Mouse (Mus musculus): ENCODE measurements around the gene C1d.
"Not testable (repeated sequence)": the region's sequence is repeated elsewhere in the genome, so short reads cannot be mapped to it uniquely, and the experiment has no call there.

Gene C1d

DNA sequence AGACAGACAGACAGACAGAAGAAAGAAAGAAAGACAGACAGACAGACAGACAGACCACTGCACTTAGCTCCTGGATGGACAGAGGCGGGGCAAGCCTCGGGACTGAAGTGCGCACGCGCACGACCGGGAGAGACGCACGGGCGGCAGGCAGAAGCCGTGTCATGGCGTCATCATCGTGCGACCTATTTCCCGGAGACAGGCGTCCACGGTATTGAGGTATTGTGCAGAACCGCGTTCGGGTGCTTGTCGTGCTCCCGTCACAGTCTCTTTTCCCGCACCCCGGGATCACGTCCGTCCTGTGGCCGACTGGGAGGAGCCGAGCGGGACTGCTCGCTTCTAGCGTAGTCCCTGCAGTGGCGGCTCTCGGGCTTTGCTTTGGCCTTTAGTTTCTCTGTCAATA, at the start of gene C1d:
C1d (plus strand) TSS at position 137 of the 400 bp plus-strand sequence.
- DNase-seq (ENCODE audit: low read depth), result peak; percentile 95

- DNase-seq (ENCODE audit: low read depth), result peak; percentile 98
Measured at GRCm38 (mm10) chr11:17211258-17212140, 45.9 kb upstream of the C1d start, which contains the start of gene Pno1. Gene Pno1, minus strand, starts transcription at chr11:17211568.

- DNase-seq (ENCODE audit: low read depth), result no peak
Measured at GRCm38 (mm10) chr11:17212141-17212495, 45.3 kb upstream of the C1d start.

- no peak for DNase-seq (ENCODE audit: low read depth)
Measured at GRCm38 (mm10) chr11:17212903-17213509, 44.4 kb upstream of the C1d start.

- DNase-seq (ENCODE audit: low read depth), result no peak
Measured at GRCm38 (mm10) chr11:17215475-17215874, 41.9 kb upstream of the C1d start.

- DNase-seq (ENCODE audit: low read depth), result no peak
Measured at GRCm38 (mm10) chr11:17221126-17221525, 36.3 kb upstream of the C1d start.

GRCm38 (mm10) chr11:17232792-17233191, 24.6 kb upstream of the C1d start:
- no peak for DNase-seq (ENCODE audit: low read depth)

- peak; percentile 39 for DNase-seq (ENCODE audit: low read depth)
Measured at GRCm38 (mm10) chr11:17236449-17237037, 20.8 kb upstream of the C1d start.

DNA sequence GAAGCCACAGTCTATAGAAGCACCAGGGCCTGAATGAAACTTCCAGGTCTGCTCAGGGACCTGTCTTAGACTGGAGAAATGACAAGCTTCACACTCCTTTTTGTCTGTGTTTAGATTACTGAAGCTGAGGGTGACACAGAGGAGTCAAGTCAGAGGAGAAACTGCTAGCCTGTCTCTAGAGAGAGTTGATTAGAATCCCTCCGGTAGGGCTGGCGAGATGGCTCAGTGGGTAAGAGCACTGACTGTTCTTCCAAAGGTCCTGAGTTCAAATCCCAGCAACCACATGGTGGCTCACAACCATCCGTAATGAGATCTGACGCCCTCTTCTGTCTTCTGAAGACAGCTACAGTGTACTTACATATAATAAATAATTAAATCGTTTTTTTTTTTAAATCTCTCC, 18.8 kb upstream of the C1d start:
- DNase-seq (ENCODE audit: low read depth), result not testable (repeated sequence)

DNA sequence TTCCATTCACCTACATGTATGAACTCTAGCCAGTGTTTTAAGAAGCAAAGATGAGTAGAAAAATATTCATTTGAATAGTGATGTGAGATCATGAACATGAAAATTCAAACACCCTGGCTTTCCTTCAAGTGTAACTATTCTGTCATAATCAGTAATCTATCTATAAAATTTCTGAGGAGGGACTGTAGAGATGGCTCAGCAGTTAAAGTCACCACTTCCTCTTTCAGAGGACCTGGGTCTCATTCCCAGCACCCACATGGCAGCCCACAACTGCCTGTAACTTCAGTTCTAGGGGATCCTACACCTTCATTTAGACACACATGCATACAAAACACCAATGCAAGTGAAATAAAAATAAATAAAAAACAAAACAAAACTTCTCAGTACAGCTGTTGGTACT, 8.7 kb upstream of the C1d start:
- DNase-seq (ENCODE audit: low read depth), result no peak

DNA sequence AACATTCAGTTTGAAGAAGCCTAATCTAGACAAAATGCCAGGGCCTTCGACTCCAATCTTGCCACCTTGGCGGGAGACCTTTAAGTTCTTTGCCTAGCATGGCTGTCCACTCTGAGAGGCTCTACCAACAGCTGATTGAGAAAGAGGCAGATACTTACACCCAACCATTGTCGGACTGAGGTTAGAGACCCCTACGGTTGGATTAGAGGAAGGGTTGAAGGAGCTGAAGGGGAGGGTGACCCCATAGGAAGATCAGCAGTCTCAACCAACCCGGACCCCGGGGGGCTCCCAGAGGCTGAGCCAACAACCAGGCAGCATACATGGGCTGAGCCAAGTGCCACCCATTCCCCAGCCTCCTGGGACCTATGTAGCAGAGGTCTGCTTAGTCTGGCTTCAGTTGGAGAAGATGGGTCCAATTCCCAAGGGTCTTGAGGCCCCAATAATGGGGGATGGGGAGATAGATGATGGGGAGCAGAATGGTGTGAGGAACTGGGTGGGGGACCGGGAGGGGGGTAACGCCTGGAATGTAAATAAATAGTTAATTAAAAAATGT, 490 bp upstream of the C1d start:
- DNase-seq (ENCODE audit: low read depth), result no peak

DNA sequence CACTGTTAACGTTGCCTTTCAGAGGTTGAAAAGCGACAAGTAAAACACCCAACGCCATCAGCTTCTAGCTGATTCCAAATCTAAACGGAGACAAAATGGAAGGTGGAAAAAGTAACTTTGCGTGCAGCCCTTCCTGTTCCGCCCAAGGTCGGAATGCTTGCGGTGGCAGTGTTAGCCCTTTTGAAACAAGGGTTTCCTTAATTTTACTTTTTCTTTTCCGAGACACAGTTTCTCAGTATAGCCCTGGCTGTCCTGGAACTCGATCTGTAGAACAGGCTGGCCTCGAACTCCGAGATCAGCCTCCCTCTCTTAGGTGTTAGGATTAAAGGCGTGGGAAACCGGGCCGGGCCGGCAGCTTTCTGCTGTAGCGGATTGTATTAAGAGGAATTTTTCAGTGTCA, 482 bp downstream of the C1d start:
- no peak for DNase-seq (ENCODE audit: low read depth)

DNA sequence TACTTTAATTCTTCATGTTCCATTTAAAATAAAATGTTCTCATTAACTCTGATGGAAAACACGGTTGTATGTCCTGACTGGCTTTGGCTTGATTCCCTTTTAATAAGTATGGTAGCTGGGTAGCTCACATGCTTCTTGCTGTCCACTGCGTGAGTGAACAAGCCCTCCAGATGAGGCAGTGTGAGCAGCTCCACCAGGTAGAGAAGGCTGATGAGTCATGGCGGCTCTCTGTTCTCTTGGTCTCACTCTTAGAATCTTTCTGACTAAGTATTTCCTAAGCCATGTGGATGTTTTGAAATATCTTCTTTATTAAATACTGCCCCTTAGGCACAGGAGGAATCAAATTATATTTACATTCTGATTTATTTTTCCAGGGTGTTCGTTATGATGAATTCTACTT, 9.8 kb downstream of the C1d start:
- no peak for DNase-seq (ENCODE audit: low read depth)

- no peak for DNase-seq (ENCODE audit: low read depth)
Measured at GRCm38 (mm10) chr11:17268801-17269200, 11.4 kb downstream of the C1d start.

DNA sequence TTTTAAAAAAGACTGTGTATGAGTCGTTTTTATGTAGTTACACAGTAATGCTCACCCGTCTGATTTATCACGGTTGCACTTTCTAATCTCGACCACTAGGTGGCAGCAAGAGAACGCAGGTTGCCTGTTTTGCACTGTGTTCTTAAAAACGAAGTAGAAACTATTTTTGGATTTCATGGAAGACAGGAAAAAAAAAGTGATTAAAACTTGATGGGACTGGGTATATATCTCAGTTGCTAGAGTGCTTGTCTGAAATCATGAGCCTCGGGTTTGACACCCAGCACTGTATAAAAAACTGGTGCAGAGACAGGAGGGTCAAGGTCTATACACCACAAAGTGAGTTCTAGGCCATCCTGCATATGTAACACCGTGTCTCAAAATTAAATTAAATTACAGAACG, 22.6 kb downstream of the C1d start:
- peak; percentile 73 for DNase-seq (ENCODE audit: low read depth)

- DNase-seq (ENCODE audit: low read depth), result peak; percentile 57
Measured at GRCm38 (mm10) chr11:17284055-17284454, 26.7 kb downstream of the C1d start.

DNA sequence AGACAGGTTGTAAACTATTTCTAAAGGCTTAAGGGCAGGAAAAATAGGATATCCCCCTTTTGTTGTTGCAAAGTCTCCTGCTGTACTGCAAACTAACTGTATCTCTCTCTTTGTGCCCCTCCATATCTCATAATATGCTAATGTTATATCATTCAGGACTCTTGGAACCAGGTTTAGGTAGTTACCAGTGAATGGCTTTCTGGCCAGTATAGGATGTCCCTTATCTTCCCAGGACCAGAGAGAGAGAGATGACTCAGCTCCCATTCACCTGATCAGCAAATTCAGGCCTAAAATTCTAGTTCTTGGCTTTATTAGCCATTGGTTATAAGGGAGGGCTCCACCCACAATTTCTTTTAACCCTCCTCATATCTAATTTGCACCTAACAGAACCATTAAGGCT, 31.5 kb downstream of the C1d start:
- no peak for DNase-seq (ENCODE audit: low read depth)

GRCm38 (mm10) chr11:17306007-17306891, 48.9 kb downstream of the C1d start:
- no peak for DNase-seq (ENCODE audit: low read depth)

GRCm38 (mm10) chr11:17307457-17307856, 50.1 kb downstream of the C1d start:
- no peak for DNase-seq (ENCODE audit: low read depth)

All from naive thymus-derived CD4-positive, alpha-beta T cell, adult 2 months (primary cell).